Mouse (Mus musculus): ENCODE results near the gene Ube2f. TPM values are rescaled to one million over a fixed set of nuclear protein-coding genes. Genes with fewer than 3 reads are reported as not detected.
A peak's percentile ranks its signal among the peaks of the same experiment; 100 is the strongest.

The Ube2f gene
- polyA plus RNA-seq, 1 experiment from 2014 or later = 67.3 TPM

GRCm38 (mm10) chr1:91207334-91208074, 42.6 kb upstream of the Ube2f start:
- H3K27me3 ChIP-seq (ENCODE audit: insufficient read depth, low read length) = no peaks in the 10 kb centered on the region
- no peak overlapping the region for H3K4me2 ChIP-seq (ENCODE audit: low read length)
- WGBS = 58% methylated on average over 3 of the region's 3 CpGs
- no peak overlapping the region for H3K27ac ChIP-seq
- TF ChIP-seq CTCF (IDR thresholded peaks at IDR 0.05; ENCODE audit: low read depth) = no peak
- DNase-seq (ENCODE audit: low spot score) (no peak), ATAC-seq (replicated peaks; ENCODE audit: low FRiP score, low read depth) (no peak)
- no peaks in the 10 kb centered on the region for H3K36me3 ChIP-seq (ENCODE audit: insufficient read depth, low read length)
- H3K9me3 ChIP-seq (replicated peaks; ENCODE audit: low read length) = no peaks in the 10 kb centered on the region
- H3K4me3 ChIP-seq (replicated peaks; ENCODE audit: low read depth, low read length) = no peak overlapping the region
- no peak overlapping the region for H3K9ac ChIP-seq (ENCODE audit: low read depth, low read length)
- no peaks in the 10 kb centered on the region for H3K4me1 ChIP-seq (replicated peaks; ENCODE audit: insufficient read depth, low read length)

GRCm38 (mm10) chr1:91209343-91209742, 40.8 kb upstream of the Ube2f start:
- ATAC-seq (replicated peaks; ENCODE audit: low FRiP score, low read depth) = no peak
- H3K27ac ChIP-seq = no peak overlapping the region
- no peak for DNase-seq (ENCODE audit: low spot score)

GRCm38 (mm10) chr1:91209785-91210184, 40.3 kb upstream of the Ube2f start:
- no peak overlapping the region for H3K4me3 ChIP-seq (replicated peaks; ENCODE audit: low read depth, low read length)
- ATAC-seq (replicated peaks; ENCODE audit: low FRiP score, low read depth) = no peak
- no peak for DNase-seq (ENCODE audit: low spot score)
- H3K27ac ChIP-seq = no peak overlapping the region
- no peaks in the 10 kb centered on the region for H3K27me3 ChIP-seq (ENCODE audit: insufficient read depth, low read length)
- H3K4me2 ChIP-seq (ENCODE audit: low read length) = no peak overlapping the region
- no peaks in the 10 kb centered on the region for H3K9me3 ChIP-seq (replicated peaks; ENCODE audit: low read length)
- no peaks in the 10 kb centered on the region for H3K36me3 ChIP-seq (ENCODE audit: insufficient read depth, low read length)
- WGBS = 79% methylated on average over 6 of the region's 6 CpGs
- H3K4me1 ChIP-seq (replicated peaks; ENCODE audit: insufficient read depth, low read length) = no peaks in the 10 kb centered on the region
- TF ChIP-seq CTCF (IDR thresholded peaks at IDR 0.05; ENCODE audit: low read depth) = no peak
- H3K9ac ChIP-seq (ENCODE audit: low read depth, low read length) = no peak overlapping the region

More at GRCm38 (mm10) chr1:91209343-91209742, 40.8 kb upstream of the Ube2f start:
- 86% methylated on average over 6 of the region's 6 CpGs for WGBS
- no peaks in the 10 kb centered on the region for H3K4me1 ChIP-seq (replicated peaks; ENCODE audit: insufficient read depth, low read length)
- TF ChIP-seq CTCF (IDR thresholded peaks at IDR 0.05; ENCODE audit: low read depth) = no peak
- no peaks in the 10 kb centered on the region for H3K36me3 ChIP-seq (ENCODE audit: insufficient read depth, low read length)
- H3K27me3 ChIP-seq (ENCODE audit: insufficient read depth, low read length) = no peaks in the 10 kb centered on the region
- H3K9me3 ChIP-seq (replicated peaks; ENCODE audit: low read length) = no peaks in the 10 kb centered on the region
- H3K9ac ChIP-seq (ENCODE audit: low read depth, low read length) = no peak overlapping the region
- no peak overlapping the region for H3K4me3 ChIP-seq (replicated peaks; ENCODE audit: low read depth, low read length)
- no peak overlapping the region for H3K4me2 ChIP-seq (ENCODE audit: low read length)

GRCm38 (mm10) chr1:91211099-91211498, 39.0 kb upstream of the Ube2f start:
- Histone ChIP-seq H3K27ac (no peak overlapping the region), H3K36me3 (ENCODE audit: insufficient read depth, low read length) (no peaks in the 10 kb centered on the region), H3K4me1 (replicated peaks; ENCODE audit: insufficient read depth, low read length) (no peaks in the 10 kb centered on the region), H3K9ac (ENCODE audit: low read depth, low read length) (no peak overlapping the region), H3K9me3 (replicated peaks; ENCODE audit: low read length) (no peaks in the 10 kb centered on the region), H3K4me2 (ENCODE audit: low read length) (no peak overlapping the region), H3K4me3 (replicated peaks; ENCODE audit: low read depth, low read length) (no peak overlapping the region), H3K27me3 (ENCODE audit: insufficient read depth, low read length) (no peaks in the 10 kb centered on the region)
- peak; percentile 81 for TF ChIP-seq CTCF (IDR thresholded peaks at IDR 0.05; ENCODE audit: low read depth)
- DNase-seq (ENCODE audit: low spot score) (peak; percentile 66), ATAC-seq (replicated peaks; ENCODE audit: low FRiP score, low read depth) (peak; percentile 50; the same call in 1 of the 2 replicates)
- 76% methylated on average over 1 of the region's 1 CpGs for WGBS

- TF ChIP-seq CTCF (IDR thresholded peaks at IDR 0.05; ENCODE audit: low read depth) = no peak
- H3K36me3 ChIP-seq (ENCODE audit: insufficient read depth, low read length) = no peaks in the 10 kb centered on the region
- no peaks in the 10 kb centered on the region for H3K4me1 ChIP-seq (replicated peaks; ENCODE audit: insufficient read depth, low read length)
- no peaks in the 10 kb centered on the region for H3K9me3 ChIP-seq (replicated peaks; ENCODE audit: low read length)
- 65% methylated on average over 7 of the region's 7 CpGs for WGBS
- no peak overlapping the region for H3K4me2 ChIP-seq (ENCODE audit: low read length)
- DNase-seq (ENCODE audit: low spot score) (peak; percentile 24), ATAC-seq (replicated peaks; ENCODE audit: low FRiP score, low read depth) (no peak)
- no peaks in the 10 kb centered on the region for H3K27me3 ChIP-seq (ENCODE audit: insufficient read depth, low read length)
- no peak overlapping the region for H3K9ac ChIP-seq (ENCODE audit: low read depth, low read length)
- no peak overlapping the region for H3K27ac ChIP-seq
- no peak overlapping the region for H3K4me3 ChIP-seq (replicated peaks; ENCODE audit: low read depth, low read length)
These were observed 38.5 kb upstream of the Ube2f start for GRCm38 (mm10) chr1:91211591-91212008.

- no peak overlapping the region for H3K4me3 ChIP-seq (replicated peaks; ENCODE audit: low read depth, low read length)
- H3K27ac ChIP-seq = no peak overlapping the region
- H3K9me3 ChIP-seq (replicated peaks; ENCODE audit: low read length) = no peaks in the 10 kb centered on the region
- H3K9ac ChIP-seq (ENCODE audit: low read depth, low read length) = no peak overlapping the region
- ATAC-seq (replicated peaks; ENCODE audit: low FRiP score, low read depth) (no peak), DNase-seq (ENCODE audit: low spot score) (no peak)
- H3K27me3 ChIP-seq (ENCODE audit: insufficient read depth, low read length) = no peaks in the 10 kb centered on the region
- 97% methylated on average over 1 of the region's 1 CpGs for WGBS
- no peaks in the 10 kb centered on the region for H3K4me1 ChIP-seq (replicated peaks; ENCODE audit: insufficient read depth, low read length)
- H3K36me3 ChIP-seq (ENCODE audit: insufficient read depth, low read length) = no peaks in the 10 kb centered on the region
- H3K4me2 ChIP-seq (ENCODE audit: low read length) = no peak overlapping the region
- no peak for TF ChIP-seq CTCF (IDR thresholded peaks at IDR 0.05; ENCODE audit: low read depth)
These were observed 34.8 kb upstream of the Ube2f start for GRCm38 (mm10) chr1:91215264-91215663.

All from kidney, postnatal 0 days (tissue).